Mouse (Mus musculus): ENCODE measurements around the gene Stxbp2. TPM values are rescaled to one million over a fixed set of nuclear protein-coding genes. Genes with fewer than 3 reads are reported as not detected.

Stxbp2 gene
- polyA plus RNA-seq, 1 experiment from 2014 or later: 29.3 TPM

GRCm38 (mm10) chr8:3674671-3675070 lies 43.9 kb downstream of the Stxbp2 start:
- no peak overlapping the region for H3K27ac ChIP-seq
- no peak overlapping the region for H3K4me2 ChIP-seq
- H3K36me3 ChIP-seq (replicated peaks): peaks cover 12% of the 10 kb centered on the region
- no peaks in the 10 kb centered on the region for H3K27me3 ChIP-seq
- 60% methylated on average over 3 of the region's 3 CpGs for WGBS
- ATAC-seq (ENCODE audit: low FRiP score): no peak
- no peaks in the 10 kb centered on the region for H3K9me3 ChIP-seq
- H3K4me3 ChIP-seq (replicated peaks): no peak overlapping the region
- peaks cover 23% of the 10 kb centered on the region for H3K4me1 ChIP-seq
- H3K9ac ChIP-seq: no peak overlapping the region

DNA sequence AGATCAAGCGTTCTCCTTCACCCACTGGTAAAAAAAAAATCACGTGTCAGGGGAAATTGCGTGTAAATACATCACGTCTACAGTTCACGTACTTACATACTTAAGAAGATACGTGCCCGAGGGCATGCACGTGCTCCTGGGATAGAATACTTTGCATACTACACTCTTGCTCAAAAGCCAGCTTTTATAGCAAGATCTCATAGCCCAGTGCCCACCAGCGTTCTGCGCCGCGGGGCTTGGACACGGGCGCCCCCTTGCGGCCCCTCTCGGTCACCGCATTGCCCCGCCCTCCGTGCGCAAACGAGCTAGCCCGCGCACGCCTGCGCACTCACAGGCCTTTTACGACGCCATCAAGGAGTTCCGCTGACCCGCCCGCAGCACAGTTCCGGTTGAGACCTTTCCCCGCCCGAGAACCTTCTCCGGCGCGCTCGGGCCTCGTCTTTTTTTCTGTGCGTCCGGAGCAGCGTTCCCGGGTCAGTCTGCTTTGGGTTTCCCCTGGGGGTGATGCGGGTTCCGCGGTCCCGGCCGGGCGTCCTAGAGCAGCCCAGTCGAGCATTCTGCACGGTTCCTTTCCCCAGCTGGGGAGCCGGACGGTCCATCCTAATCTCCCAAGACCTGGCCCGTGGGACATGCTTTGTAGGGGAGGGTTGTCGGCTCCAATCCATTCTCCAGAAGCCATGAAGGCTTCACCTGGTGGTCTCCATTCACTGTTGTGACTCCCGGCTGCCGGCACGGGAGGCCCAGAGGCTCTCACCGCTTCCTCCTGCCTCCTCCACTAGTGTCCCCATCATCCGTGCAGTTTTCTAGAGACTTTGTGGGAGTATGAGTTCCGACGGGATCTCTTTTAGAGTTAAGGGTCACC lies 45.6 kb downstream of the Stxbp2 start, which contains the start of gene Trappc5:
Trappc5 (plus strand) TSS at position 169 of the 862 bp plus-strand sequence.
- 1% methylated on average over 61 of the region's 61 CpGs for WGBS
- H3K4me3 ChIP-seq (replicated peaks): peak within 1 kb of the TSS; percentile 88
- ATAC-seq (ENCODE audit: low FRiP score): peak; percentile 81
- H3K4me2 ChIP-seq: peak within 1 kb of the TSS; percentile 88
- H3K27me3 ChIP-seq: no peaks in the 10 kb centered on the region
- H3K4me1 ChIP-seq: peaks cover 23% of the 10 kb centered on the region
- peaks cover 29% of the 10 kb centered on the region for H3K36me3 ChIP-seq (replicated peaks)
- H3K9me3 ChIP-seq: no peaks in the 10 kb centered on the region
- peak within 1 kb of the TSS; percentile 83 for H3K9ac ChIP-seq
- peak within 1 kb of the TSS; percentile 85 for H3K27ac ChIP-seq

- Histone ChIP-seq H3K9me3 (no peaks in the 10 kb centered on the region), H3K4me1 (peaks cover 23% of the 10 kb centered on the region), H3K4me2 (peak overlapping the region; percentile 88), H3K36me3 (replicated peaks) (peaks cover 35% of the 10 kb centered on the region), H3K27ac (peak overlapping the region; percentile 85), H3K27me3 (no peaks in the 10 kb centered on the region), H3K4me3 (replicated peaks) (peak overlapping the region; percentile 88), H3K9ac (peak overlapping the region; percentile 83)
- peak; percentile 6; the same call in 1 of the 2 replicates for ATAC-seq (ENCODE audit: low FRiP score)
- 5% methylated on average over 15 of the region's 15 CpGs for WGBS
These were observed 46.3 kb downstream of the Stxbp2 start for GRCm38 (mm10) chr8:3676993-3677579.

GRCm38 (mm10) chr8:3678831-3679230 lies 48.1 kb downstream of the Stxbp2 start:
- 96% methylated on average over 23 of the region's 23 CpGs for WGBS
- H3K4me1 ChIP-seq: peaks cover 17% of the 10 kb centered on the region
- peaks cover 44% of the 10 kb centered on the region for H3K36me3 ChIP-seq (replicated peaks)
- no peaks in the 10 kb centered on the region for H3K9me3 ChIP-seq
- H3K27ac ChIP-seq: no peak overlapping the region
- ATAC-seq (ENCODE audit: low FRiP score): no peak
- no peak overlapping the region for H3K4me2 ChIP-seq
- no peak overlapping the region for H3K9ac ChIP-seq
- no peaks in the 10 kb centered on the region for H3K27me3 ChIP-seq
- H3K4me3 ChIP-seq (replicated peaks): no peak overlapping the region

GRCm38 (mm10) chr8:3679236-3679635 lies 48.5 kb downstream of the Stxbp2 start:
- H3K9me3 ChIP-seq: no peaks in the 10 kb centered on the region
- H3K27me3 ChIP-seq: no peaks in the 10 kb centered on the region
- H3K4me2 ChIP-seq: no peak overlapping the region
- peaks cover 44% of the 10 kb centered on the region for H3K36me3 ChIP-seq (replicated peaks)
- ATAC-seq (ENCODE audit: low FRiP score): no peak
- H3K27ac ChIP-seq: no peak overlapping the region
- no peak overlapping the region for H3K9ac ChIP-seq
- no peak overlapping the region for H3K4me3 ChIP-seq (replicated peaks)
- 96% methylated on average over 23 of the region's 23 CpGs for WGBS
- H3K4me1 ChIP-seq: peaks cover 17% of the 10 kb centered on the region

DNA sequence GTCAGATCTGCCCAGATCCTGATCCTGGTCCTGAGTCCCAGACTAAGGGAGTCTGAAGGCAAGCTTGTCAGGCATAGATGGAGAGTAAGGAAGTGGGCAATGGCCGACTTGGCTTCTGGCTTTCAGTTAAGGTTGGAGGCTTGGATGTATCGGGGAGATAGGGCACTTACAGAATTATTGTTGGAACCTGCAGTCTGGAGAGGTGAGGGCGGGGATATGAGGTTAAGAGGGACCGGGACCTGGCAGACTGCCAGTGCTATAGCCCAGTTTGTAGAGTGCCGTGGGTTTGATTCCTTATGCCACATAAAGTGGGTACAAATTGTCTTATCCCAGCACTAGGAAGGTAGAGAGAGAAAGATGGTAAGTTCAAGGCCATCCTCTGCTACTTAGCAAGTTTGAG lies 48.9 kb downstream of the Stxbp2 start:
- H3K4me3 ChIP-seq (replicated peaks): no peak overlapping the region
- no peak for ATAC-seq (ENCODE audit: low FRiP score)

DNA sequence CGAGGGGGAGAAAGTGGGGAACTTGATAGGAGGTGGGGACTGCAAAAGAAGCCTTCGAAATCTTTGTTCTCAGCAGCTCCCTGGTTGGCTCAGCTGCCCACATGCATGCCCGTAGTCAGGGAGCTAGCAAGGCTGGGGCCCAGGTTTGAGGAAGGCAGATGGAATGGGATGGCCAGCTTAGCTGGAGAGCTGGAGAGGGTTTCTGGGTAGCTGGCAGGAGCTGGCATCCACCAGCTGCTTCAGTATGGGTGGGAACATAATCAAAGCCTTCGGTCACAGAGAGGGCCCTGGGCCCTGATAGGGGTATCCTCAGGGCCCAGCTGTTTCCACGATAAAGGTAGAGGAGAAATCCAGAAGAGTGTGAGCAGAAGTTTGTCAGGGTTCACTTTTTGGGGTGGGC lies 51.7 kb downstream of the Stxbp2 start:
- WGBS: 93% methylated on average over 5 of the region's 5 CpGs
- no peaks in the 10 kb centered on the region for H3K27me3 ChIP-seq
- ATAC-seq (ENCODE audit: low FRiP score): no peak
- H3K27ac ChIP-seq: no peak overlapping the region
- no peak overlapping the region for H3K9ac ChIP-seq
- no peaks in the 10 kb centered on the region for H3K9me3 ChIP-seq
- no peak overlapping the region for H3K4me2 ChIP-seq
- peaks cover 9% of the 10 kb centered on the region for H3K4me1 ChIP-seq
- peaks cover 44% of the 10 kb centered on the region for H3K36me3 ChIP-seq (replicated peaks)
- no peak overlapping the region for H3K4me3 ChIP-seq (replicated peaks)

More for the DNA sequence above, 48.9 kb downstream of the Stxbp2 start:
- WGBS: 92% methylated on average over 5 of the region's 5 CpGs
- Histone ChIP-seq H3K4me2 (no peak overlapping the region), H3K9me3 (no peaks in the 10 kb centered on the region), H3K4me1 (peaks cover 17% of the 10 kb centered on the region), H3K9ac (no peak overlapping the region), H3K27me3 (no peaks in the 10 kb centered on the region), H3K36me3 (replicated peaks) (peaks cover 44% of the 10 kb centered on the region), H3K27ac (no peak overlapping the region)

GRCm38 (mm10) chr8:3683408-3684176 lies 52.8 kb downstream of the Stxbp2 start:
- H3K4me2 ChIP-seq: no peak overlapping the region
- H3K4me1 ChIP-seq: no peaks in the 10 kb centered on the region
- no peak overlapping the region for H3K4me3 ChIP-seq (replicated peaks)
- H3K27ac ChIP-seq: no peak overlapping the region
- no peaks in the 10 kb centered on the region for H3K27me3 ChIP-seq
- H3K36me3 ChIP-seq (replicated peaks): peaks cover 43% of the 10 kb centered on the region
- no peaks in the 10 kb centered on the region for H3K9me3 ChIP-seq
- ATAC-seq (ENCODE audit: low FRiP score): no peak
- no peak overlapping the region for H3K9ac ChIP-seq
- 83% methylated on average over 6 of the region's 6 CpGs for WGBS

- Histone ChIP-seq H3K9me3 (no peaks in the 10 kb centered on the region), H3K36me3 (replicated peaks) (peaks cover 34% of the 10 kb centered on the region), H3K4me2 (no peak overlapping the region), H3K4me3 (replicated peaks) (no peak overlapping the region), H3K27ac (no peak overlapping the region), H3K4me1 (no peaks in the 10 kb centered on the region), H3K27me3 (no peaks in the 10 kb centered on the region), H3K9ac (no peak overlapping the region)
- ATAC-seq (ENCODE audit: low FRiP score): peak; percentile 39; the same call in 1 of the 2 replicates
These were observed 53.8 kb downstream of the Stxbp2 start for GRCm38 (mm10) chr8:3684530-3684929.

GRCm38 (mm10) chr8:3685422-3685821 lies 54.7 kb downstream of the Stxbp2 start:
- H3K4me1 ChIP-seq: no peaks in the 10 kb centered on the region
- no peaks in the 10 kb centered on the region for H3K27me3 ChIP-seq
- H3K4me3 ChIP-seq (replicated peaks): no peak overlapping the region
- 75% methylated on average over 5 of the region's 5 CpGs for WGBS
- H3K4me2 ChIP-seq: no peak overlapping the region
- no peaks in the 10 kb centered on the region for H3K9me3 ChIP-seq
- no peak overlapping the region for H3K9ac ChIP-seq
- ATAC-seq (ENCODE audit: low FRiP score): no peak
- H3K27ac ChIP-seq: no peak overlapping the region
- H3K36me3 ChIP-seq (replicated peaks): peaks cover 25% of the 10 kb centered on the region

GRCm38 (mm10) chr8:3687537-3687936 lies 56.8 kb downstream of the Stxbp2 start:
- no peak overlapping the region for H3K9ac ChIP-seq
- 80% methylated on average over 6 of the region's 6 CpGs for WGBS
- no peaks in the 10 kb centered on the region for H3K27me3 ChIP-seq
- no peaks in the 10 kb centered on the region for H3K9me3 ChIP-seq
- ATAC-seq (ENCODE audit: low FRiP score): no peak
- no peak overlapping the region for H3K4me2 ChIP-seq
- no peak overlapping the region for H3K27ac ChIP-seq
- H3K4me1 ChIP-seq: no peaks in the 10 kb centered on the region
- H3K36me3 ChIP-seq (replicated peaks): peaks cover 5% of the 10 kb centered on the region; the same call in 1 of the 2 replicates
- no peak overlapping the region for H3K4me3 ChIP-seq (replicated peaks)

- no peak overlapping the region for H3K27ac ChIP-seq
- H3K27me3 ChIP-seq: no peaks in the 10 kb centered on the region
- no peaks in the 10 kb centered on the region for H3K36me3 ChIP-seq (replicated peaks)
- H3K9me3 ChIP-seq: no peaks in the 10 kb centered on the region
- no peak overlapping the region for H3K4me3 ChIP-seq (replicated peaks)
- H3K4me1 ChIP-seq: no peaks in the 10 kb centered on the region
- H3K9ac ChIP-seq: no peak overlapping the region
- 85% methylated on average over 3 of the region's 3 CpGs for WGBS
- no peak for ATAC-seq (ENCODE audit: low FRiP score)
- H3K4me2 ChIP-seq: no peak overlapping the region
These were observed 60.0 kb downstream of the Stxbp2 start for GRCm38 (mm10) chr8:3690774-3691173.

All from forebrain, embryonic 12.5 days (tissue).